Mouse (Mus musculus): Measurements from ENCODE around the gene Cadps2.

Gene Cadps2

DNA sequence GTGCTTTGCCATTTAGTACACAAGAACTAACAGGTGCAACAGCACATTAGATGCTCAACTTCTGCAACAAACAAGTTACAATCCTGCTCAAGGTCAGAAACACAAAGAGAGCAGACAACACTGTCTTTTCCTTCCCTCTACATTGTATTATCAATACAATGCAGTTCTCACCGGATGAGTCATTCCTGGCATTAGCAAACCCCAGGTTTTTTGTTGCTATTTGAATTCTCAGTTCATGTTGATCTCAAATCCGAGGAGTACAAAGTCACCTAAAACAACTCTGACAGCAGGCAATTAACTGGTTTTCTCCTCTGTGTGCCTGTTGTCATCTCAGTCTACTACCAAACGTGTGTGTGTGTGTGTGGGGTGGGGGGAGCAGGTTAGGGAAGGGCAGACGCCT, 483.1 kb downstream of the Cadps2 start:
- DNase-seq (ENCODE audit: low spot score), result no peak

DNA sequence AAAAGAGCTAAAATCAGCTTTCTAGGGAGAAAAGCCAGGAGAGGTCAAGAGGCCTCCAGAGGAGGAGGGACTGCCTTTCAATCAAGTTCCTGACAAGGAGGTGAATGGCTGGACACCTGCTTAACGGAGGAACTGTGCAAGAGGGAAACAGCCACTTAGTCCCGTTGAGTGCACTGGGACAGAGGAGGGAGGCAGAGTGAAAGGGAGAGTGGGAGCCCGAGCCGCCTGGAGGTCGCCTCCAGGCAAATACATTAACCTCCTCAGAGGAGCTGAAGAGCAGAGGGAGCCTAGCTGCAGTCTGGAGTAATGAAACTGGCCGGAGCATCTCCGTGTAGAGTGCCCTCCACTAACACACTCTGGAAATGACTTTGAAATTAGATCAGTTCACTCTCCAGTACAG, 485.7 kb downstream of the Cadps2 start:
- no peak for DNase-seq (ENCODE audit: low spot score)

DNA sequence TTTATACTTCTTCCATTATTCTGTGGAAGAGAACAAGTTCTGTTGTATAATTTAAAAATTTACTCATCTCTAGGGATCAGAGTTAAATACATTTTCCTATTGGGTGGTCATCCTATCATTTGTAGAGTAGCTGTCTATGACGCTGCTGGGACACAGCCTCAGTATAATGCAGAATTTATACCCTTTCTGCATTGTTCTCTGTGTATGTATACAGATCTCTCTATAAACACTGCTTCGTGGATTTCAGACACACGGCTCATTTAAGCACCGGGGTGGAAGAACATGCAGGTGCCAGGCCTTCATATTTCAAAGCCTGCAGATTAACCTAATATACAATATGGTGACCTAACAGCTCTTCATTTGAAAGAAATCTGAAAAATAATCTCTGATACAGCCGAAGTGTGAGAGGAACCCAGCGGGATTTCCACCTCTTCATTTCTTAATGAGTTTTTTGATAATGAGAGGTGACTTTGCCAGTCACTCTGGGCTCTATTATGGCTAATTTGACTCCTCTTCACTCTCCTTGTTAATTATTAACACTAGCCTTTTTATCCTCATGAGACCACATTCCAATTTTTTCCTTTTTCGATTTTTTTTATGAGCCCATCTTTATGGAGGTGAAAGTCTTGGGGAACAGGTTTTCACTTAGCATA, 501.7 kb downstream of the Cadps2 start:
- no peak for DNase-seq (ENCODE audit: low spot score)

DNA sequence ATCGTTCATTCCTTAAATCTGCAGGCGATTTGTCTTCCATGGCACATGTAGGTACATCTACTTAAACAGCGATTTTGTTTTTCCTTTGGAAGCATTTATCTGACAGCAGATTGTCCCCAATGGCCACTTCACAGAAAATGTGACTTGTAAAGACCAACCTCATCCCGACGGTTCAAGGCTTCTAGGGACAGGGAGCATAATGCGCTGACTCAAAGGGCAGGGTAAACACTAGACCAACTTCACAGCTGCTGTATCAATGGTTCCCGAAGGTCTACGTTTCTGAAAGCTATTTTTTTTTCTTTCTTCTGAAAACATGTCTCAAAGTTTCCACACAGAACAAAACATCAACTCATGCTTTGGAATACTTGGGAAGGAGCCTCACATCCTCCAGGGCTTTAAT, 524.3 kb downstream of the Cadps2 start:
- DNase-seq (ENCODE audit: low spot score), result no peak

DNA sequence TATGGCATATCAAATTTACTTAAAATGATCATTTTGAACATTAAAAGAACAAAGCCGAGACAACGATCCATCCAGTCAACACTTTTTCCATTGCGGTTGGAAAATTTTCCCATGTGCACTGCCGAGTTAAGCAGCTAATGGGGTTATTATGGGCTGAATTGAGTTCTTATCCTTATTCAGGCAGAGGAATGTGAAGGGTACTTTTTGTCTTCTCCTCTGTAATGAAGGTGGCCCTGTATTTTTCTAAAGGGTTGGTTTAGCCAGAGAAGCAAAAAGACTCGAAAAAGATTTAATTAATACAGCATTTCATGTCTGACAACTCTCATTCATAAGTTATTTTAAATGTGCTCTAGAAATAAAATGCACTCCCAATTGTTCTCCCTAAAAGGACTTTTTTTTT, 524.9 kb downstream of the Cadps2 start:
- DNase-seq (ENCODE audit: low spot score), result no peak

DNA sequence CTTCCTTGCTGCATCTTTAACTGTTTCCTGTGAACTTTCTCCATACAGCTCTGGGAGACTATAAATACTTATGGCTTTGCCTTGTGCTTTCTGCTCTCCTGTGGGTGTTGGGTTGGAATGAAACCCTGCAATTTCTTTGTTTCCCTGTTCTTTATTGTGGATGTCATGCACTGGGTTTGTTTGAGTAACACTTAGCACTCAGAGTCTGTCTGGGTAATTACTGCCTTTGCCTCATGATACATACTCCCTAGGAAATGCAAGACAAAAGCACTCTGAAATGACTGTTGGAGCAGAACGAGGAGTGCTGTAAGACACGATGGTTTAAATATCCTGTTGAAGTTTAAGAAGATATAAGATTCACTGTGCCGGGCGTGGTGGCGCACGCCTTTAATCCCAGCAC, 533.2 kb downstream of the Cadps2 start:
- no peak for DNase-seq (ENCODE audit: low spot score)

DNA sequence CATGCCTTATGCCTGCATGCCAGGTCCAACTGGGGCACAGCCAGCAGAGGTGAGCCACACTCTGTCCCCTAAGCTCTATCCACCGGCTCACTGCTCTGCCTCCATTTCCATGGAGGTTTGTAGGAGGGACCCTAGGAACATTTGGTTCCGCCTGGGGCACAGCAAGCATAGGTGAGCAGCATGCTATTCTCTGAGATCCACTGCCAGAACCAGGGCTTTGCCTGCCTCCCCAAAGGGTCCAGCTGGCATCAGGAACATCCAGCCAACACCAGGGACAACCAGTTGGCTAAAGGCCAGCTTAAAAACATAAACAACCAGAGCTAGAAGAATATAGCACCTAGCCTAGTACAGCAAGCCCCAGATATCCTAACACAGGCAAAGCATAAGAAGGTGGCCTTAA, 540.6 kb downstream of the Cadps2 start:
- no peak for DNase-seq (ENCODE audit: low spot score)

DNA sequence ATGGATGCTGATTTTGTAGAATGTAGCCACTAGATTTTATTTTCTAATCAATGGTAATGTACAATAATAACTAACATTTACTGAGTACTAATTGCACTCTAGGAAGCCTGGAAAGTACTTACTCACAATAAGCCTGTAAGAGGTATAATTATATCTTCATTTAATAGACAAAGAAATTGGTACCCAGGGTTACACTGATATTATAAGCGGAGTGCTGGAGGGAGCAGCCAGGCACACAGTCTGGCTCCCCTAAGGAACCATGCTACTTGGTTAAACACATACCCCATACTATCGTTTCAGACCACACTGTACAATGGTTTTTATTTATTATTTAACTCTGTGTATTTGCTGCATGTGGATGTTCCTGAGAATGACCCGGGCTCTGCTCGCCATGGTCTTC, 544.5 kb downstream of the Cadps2 start:
- DNase-seq (ENCODE audit: low spot score), result no peak

DNA sequence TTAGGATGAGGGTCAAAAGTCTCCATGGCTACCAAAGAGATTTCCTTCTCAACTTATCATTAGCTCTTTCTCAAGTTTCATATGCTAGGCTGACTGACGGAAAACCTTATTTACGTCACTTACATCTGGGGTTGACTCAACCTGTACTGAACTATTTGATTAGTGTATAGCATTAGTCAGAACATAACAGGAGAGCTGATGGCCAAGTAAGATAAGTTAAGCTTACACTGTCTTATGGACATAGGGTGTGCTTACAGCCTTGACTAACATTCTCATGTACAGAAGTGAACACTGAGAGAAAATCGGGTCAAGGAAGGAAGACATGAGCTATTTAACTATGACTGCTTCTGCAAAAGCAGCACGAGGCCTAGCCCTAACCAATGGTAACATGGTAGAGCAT, 550.5 kb downstream of the Cadps2 start:
- DNase-seq (ENCODE audit: low spot score), result no peak

DNA sequence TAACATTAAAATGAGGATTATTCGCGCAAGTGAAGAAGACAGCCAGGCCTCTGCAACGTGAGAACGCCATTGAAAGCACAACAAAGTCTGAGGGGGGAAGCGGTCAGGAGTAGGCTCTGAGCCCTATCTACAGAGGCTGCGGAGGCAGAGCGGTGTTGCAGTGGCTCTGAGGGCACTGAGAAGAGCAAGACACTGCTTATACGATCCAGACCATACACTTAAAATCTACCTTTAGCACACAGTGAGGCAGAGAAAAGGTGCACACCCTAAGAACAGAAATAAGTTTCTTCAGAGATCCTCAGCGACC, 557.8 kb downstream of the Cadps2 start:
- no peak for DNase-seq (ENCODE audit: low spot score)

DNA sequence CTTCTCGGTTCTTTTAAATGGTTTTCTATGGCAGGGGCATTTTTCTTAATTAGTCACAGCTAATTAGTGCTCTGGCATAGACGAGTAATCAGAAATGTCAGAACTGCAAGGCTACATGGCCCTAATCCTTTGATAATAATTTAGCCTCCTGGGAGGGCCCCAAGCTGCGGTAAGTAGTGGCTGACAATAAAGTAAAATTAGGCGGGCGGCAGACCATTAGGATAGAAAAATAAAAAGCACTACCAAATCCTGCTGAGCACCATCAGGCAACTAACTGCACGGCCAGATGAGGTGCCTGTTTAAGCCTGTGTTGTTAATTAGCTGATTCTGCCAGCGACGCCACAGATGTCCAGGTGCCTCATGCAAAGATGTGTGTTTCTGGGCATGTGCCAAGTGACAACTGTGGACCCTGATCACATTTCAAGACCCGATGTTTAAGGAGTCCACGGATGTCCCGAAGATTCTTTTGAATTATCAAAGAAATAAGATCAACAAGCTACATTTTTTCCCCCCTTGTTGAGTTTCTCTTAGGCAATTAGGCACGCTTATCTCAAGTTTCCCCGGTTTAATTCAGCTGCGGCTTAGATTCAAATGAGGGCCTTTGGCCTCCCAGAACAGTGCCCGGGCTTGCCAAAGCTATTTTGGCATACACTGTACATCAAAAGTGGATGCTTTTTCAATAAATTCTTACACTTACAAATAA, 558.3 kb downstream of the Cadps2 start:
- DNase-seq (ENCODE audit: low spot score), result no peak

DNA sequence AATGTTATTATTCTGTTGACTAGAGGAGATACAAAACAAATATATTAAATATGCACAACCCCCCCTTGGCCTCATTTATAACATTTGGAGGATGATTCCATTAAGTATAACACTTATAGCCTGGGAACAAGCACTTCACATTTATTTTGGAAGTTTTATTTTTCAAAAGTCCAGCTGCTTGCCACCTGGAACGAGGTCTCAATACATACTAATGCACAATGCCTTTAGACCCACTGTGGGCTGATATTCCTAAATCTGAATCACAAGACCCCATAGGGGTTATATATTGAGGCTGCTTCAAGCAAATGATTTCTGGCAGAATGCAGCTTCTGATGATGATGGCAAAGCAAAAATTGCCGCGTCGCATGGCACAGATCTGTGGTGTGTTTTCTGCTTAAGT, 565.7 kb downstream of the Cadps2 start:
- no peak for DNase-seq (ENCODE audit: low spot score)

DNA sequence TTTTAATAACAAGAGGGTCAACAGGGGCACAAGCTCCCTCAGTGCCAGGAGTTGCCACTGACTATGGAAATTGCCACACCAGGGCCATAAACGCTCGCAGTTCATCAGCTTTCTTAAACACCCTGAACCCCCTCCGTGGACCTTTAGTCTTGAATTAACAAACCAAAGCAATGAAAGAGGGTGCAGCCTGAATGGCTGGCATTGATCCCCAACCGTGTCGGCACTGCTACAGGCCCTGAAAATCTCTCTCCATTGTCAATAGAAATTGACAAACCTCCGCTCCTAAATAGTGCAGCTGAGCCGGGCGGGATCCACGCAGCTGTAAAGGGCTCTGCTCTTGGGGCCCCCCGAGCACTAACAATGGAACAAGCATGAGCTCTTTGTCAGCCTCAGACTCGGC, 566.2 kb downstream of the Cadps2 start:
- no peak for DNase-seq (ENCODE audit: low spot score)

DNA sequence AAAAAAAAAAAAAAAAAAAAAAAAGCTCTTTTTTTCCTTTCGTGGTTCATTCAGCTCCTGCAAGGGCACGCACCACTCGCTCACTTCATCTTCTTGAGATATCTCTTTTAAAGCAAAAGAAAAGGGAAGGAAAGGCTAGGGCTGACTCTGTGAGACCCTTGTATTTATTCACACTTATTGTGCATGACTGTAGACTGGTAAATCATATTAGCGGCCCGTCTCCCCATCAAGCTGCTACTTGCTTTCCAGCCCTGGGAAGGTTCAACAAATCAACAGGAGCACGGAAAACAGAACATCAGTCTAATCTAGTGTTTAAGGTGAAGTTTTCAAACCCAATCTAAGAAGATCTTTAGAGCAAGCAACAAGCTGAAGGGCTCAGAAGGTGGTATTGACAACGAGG, 566.7 kb downstream of the Cadps2 start:
- DNase-seq (ENCODE audit: low spot score), result no peak

DNA sequence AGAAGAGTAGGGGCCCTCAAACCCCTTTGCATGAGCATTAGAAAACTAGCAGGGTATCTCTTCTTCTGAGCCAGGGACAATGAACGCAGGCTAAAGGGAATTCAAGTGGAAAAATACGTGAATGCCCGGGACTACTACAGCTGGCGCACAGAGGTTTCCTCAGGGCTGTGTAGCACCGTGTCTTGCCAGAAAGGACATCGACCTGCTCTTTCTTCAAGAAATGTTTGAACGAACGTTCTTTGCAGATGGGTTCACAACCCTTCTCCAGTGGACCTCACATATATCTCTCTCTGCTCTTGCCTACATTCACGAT, 578.5 kb downstream of the Cadps2 start:
- no peak for DNase-seq (ENCODE audit: low spot score)

DNA sequence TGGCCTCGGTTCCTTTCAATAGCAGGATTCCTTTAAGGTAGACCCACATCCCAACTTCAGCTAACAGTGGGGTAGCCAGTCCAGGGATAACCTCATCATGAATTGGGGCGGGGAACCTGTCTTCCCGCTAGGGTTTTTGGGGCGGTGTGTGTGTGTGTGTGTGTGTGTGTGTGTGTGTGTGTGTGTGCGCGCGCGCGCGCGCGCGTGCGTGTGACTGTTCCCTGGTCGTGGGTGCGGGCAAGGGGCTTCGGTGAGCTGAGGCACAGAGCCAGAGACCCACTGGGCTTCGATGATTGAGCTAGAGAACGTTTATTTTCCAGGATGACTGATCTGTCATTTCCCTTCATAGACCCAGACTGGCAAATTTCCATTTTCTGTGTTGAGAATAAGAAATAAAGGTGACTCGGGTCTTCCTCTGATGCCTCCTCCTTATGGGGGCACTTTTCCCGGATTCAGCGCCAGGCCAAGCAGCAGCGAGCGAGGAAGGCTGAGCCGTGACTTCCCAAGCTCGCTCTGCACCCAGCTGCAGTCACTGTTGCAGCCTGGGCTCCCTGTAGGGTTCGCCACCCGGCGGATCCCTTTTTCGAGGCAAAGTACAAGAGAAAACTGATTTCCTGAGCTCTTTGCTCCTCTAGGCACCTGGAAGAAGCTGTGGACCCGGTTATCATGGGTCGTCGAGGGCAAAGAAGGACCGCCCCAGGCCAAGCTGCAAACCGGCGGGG, 579.0 kb downstream of the Cadps2 start:
- DNase-seq (ENCODE audit: low spot score), result no peak

DNA sequence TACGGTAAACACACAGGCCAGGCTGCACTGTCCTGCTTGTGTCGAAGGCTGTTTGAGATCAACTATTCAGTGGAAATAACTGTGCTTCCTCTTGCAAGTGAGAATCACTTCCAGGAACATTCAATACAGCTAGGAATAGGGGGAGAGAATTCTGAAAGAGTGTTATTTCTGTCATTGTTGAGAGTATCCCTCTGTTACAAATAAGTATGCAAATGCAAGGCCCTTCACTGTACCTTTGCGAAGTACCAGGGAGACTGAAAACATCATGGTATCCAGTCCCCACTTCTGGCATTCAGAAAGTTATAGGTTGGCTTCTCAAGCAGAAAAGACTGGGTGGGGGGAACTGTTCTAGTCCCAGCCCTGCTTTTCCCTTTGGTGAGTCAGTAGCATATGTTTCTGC, 581.2 kb downstream of the Cadps2 start:
- no peak for DNase-seq (ENCODE audit: low spot score)

DNA sequence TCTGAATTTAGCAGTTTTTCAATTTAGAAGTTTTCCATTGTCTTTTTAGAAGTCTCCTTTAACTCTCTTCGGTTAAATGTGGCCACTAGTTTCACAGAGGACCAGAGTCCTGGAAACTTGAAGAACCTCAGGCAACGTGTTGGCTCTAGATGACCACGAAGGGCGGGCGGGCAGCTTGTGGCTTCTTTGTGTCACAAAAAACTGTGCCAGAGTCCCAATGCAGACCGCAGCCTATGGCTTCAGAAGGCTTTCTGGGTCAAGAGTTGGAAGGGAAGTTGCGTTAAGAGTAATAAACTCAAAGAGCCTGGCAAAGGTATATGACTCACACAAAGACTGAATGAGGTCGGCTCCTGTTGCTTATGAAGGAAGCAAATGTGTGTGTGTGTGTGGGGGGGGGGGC, 584.1 kb downstream of the Cadps2 start:
- DNase-seq (ENCODE audit: low spot score), result no peak

DNA sequence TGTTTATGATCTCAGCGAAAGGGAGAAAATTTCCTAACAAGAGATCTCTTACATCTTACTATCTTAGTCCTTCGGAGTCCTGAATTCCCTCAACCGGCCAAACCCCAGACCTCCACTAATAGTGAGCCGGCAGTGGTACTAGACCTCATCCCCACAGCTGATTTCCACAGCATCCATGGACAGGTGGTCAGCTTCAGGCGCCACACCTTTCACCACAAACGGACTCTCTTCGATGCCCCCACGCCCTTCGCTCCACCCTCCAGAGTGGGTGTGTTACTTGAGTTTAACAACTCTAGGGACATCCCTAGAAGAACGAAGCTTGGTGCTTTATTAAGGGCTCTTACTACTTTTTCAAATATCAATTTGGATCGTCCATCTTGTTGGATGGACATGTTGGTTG, 584.6 kb downstream of the Cadps2 start:
- DNase-seq (ENCODE audit: low spot score), result no peak

DNA sequence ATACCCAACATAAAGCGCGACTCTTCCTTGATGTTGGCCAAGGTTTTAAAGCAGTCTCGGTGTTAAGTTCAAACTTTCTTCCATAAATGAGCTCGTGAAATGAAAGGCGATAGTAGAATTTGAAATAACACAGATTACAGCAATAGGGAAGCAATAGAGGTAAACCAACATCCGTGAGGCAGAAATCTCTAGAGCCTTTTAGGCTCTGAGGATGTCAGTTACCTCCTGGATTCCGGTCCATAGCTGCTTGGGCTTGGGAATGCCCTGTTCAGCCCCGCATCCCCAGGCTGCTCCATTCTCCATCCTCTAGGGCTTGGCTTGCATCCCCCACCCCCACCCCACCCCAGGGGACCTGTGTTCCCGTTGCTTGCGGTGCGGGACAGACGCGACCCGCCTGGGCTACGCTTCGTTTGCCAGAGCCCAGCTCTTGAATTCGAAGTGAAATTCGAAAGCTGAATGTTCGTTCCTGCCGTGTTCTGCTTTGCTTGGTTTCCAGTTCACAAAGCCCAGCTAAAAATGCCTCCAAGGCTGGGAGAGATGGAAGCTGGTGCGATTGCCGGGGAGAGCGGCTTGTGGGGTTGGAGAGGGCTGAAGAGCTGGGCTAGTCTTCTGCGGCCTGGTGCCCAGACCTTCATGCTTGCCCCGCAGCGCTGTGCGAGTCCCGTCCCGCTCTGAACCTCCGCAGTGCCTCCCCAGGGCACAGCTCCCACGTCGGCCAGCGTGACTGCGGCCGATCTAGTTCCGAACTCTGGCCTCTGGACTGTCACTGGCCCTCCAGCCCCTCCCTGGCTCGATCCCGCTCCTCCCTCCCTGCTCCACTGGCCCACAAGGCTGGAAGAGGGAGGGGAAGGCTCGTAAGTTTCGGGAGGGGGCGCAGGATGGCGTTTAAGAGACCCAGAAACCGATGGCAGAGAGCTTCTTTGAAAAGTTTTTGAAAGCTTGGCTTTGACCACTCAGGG, 585.6 kb downstream of the Cadps2 start:
- DNase-seq (ENCODE audit: low spot score), result no peak

DNA sequence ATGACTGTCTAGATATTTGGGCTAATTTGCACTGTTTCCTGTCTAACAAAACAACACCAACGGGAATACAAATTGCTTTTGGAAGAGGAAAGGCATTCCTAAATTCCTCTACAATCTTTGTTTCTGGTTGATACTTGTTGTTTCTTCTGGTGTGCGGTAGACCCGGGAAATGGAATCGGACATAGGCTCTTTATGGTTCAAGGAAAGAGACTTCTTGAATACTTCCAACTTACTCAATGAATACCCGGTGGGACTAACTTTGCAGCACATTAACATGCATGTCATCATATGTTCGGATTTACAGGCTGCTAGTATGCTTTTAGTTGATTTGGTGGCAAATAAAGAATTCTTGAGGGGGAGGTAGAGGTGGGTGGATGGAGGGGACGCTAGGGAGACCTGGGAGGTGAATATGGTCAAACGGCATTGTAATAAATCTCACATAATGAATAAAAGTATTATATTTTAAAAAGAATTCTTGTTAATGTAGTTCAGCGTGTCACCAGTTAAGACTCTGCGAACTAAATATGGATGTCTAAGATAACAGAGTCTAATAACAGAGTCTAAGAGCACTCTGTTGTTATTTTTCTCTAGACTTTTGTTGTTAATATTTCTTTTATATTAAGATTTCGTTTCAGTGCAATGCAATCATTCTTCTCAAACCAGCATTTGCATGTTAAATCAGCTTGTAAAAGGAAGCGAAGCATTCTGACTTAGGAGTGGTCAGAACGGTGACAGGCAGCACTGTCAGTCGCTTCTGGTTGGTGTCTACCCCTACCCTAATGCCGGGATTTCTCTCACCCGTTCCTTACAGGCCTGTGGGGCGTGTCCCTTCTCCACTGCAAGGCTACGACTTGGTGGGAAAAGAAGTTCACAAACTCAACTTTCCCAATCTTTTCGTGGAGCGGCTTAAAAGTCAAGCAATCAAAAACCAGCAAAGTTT, 586.8 kb downstream of the Cadps2 start:
- DNase-seq (ENCODE audit: low spot score), result no peak

DNA sequence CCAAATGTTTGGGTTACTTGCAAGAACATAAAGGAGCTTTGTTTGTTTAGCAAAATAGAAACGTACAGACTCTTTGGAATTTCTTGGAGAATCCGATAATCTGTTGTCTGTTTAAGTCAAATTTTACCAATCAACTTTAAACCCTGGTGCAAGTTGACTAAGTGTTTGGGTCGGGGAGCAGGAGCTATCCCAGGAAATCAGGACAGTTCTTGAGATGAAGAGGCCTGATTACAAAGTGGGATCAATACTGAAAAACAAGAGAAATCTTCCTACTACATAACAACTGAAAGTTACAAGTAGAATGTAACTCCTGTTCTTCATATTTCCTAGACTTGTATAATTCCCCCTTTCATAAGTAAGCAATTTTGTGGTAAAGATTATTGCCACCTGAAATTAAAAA, 587.8 kb downstream of the Cadps2 start:
- no peak for DNase-seq (ENCODE audit: low spot score)

All from ovary, adult 18-20 months (tissue).